Mouse (Mus musculus): ENCODE measurements around the gene Smad3.
A peak's percentile ranks its signal among the peaks of the same experiment; 100 is the strongest.

The Smad3 gene

DNA sequence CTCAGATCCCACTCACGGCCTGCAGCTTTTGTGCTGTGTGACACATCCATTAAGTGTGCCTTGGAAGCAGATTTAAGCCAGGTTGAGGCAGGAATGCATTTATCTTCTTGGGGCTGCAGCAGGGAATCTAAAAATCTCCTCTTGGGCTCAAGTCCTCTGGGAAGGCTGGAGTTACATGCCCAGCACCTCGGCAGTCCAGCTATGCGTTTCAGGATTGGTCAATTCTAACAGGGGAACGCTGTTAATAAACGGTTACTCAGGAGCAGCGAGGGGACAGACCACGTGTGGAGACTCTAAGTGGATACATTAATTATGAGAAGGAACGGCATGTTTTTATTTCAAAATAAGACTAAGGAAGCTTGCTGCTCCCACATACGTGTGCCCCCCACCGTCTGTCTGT is 14.7 kb upstream of the Smad3 start:
- no peak for DNase-seq (ENCODE audit: low spot score)

DNA sequence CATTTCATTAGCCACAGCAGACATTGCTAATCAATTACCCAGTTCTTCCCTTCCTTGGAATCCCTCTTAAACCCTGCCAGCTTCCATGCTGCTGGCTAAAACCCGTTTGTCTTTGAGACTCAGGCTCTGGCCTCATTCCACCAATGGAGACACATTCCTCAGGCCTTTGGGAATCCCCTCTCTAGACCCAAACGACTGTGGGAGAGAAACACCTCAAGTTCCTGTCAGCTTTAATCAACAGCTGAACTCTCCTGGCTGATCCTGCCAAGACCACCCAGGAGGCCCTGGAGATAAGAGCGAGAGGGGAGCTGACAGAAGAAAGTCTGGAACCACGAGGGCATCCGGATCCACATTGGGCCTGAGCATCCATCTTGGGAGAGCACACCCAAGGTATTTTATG is 13.9 kb upstream of the Smad3 start:
- no peak for DNase-seq (ENCODE audit: low spot score)

DNA sequence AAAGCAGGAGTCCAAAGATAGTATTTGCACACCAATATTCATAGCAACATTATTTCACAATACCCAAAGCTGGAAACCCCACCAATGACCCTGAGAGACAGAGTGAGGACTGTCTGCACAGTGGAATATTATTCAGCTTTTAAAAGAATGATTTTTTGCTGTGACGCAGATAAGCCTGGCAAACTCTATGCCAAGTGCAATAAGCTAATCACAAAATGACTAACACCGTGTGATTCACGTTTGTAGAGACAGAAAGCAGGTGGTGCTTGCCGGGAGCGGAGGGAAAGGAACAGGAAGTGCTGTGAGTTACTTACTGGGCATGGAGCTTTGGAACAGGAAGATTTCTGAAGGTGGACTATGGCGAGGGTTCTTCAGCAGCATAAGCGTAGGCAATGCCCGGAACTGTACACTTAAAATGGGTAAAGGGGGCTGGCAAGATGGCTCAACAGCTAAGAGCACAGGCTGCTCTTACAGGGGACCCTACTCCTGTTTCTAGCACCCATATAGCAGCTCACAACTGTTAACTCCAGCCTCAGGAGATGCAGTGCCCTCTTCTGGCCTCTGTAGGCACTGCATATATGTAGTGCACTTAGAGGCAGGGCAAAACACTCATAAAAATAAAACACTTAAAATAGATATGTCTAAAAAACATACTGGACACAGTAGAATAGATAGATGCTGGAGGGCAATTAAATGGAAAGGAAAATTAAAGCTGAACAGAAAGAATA is 3.7 kb upstream of the Smad3 start:
- DNase-seq (ENCODE audit: low spot score) = no peak

DNA sequence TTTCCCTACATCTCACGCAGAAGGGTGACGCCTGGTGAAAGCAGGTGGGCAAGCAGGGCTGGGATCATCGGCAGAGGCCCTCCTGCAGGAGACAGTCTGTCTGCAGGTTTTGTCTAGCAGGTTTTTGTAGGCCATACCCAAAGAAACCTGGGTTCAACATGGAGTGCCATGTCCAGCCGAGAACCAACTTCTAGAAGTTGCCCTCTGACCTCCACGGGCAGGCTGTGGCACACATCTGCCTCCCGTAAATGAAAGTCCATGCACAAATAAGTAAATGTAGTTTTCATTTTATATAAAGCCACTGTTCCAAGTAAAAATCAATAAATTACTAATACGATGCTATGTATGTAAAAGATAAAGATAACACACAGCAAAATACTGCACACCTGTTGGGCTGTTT is 3.0 kb upstream of the Smad3 start:
- DNase-seq (ENCODE audit: low spot score) = no peak

- DNase-seq (ENCODE audit: low spot score) = no peak
Observed at GRCm38 (mm10) chr9:63759973-63760722, 2.4 kb upstream of the Smad3 start.

DNA sequence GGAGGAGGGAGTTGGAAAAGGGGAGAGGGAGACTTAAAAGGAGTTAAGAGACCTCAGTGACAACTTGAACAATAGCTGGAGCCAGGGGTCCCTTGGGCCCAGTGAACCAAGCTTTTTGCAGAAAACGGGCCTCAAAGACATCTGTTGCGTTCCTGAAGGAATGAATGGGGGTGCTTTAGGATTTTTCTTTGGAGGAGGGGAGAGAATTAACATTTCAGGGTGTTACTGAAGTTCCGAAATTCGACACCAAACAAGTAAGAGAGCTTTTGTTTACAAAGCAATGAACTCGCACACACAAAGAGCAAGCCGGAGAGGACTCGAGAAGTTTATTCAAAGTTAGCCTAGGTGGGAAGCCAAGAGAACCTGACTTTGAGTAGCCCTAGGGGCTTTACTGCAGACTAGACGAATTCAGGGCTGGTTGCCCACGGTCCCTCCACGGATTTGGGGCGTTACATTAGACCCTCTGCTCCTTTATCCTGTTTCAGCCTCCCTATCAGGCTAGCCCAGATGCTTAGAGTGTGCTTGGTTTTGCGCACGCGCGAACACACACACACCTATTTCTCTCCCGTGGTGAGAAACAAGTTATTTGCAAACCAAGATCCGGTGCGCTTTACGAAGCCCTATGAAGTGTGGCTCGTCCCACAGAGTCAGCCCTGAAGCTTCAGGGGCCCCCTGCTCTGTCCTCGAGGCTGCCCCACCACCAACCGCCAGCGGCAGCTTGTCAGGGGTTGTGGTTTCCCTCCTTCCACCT is 1.0 kb upstream of the Smad3 start:
- peak; percentile 80 for DNase-seq (ENCODE audit: low spot score)

GRCm38 (mm10) chr9:63757462-63757772 is 377 bp downstream of the Smad3 start:
- DNase-seq (ENCODE audit: low spot score) = no peak

DNA sequence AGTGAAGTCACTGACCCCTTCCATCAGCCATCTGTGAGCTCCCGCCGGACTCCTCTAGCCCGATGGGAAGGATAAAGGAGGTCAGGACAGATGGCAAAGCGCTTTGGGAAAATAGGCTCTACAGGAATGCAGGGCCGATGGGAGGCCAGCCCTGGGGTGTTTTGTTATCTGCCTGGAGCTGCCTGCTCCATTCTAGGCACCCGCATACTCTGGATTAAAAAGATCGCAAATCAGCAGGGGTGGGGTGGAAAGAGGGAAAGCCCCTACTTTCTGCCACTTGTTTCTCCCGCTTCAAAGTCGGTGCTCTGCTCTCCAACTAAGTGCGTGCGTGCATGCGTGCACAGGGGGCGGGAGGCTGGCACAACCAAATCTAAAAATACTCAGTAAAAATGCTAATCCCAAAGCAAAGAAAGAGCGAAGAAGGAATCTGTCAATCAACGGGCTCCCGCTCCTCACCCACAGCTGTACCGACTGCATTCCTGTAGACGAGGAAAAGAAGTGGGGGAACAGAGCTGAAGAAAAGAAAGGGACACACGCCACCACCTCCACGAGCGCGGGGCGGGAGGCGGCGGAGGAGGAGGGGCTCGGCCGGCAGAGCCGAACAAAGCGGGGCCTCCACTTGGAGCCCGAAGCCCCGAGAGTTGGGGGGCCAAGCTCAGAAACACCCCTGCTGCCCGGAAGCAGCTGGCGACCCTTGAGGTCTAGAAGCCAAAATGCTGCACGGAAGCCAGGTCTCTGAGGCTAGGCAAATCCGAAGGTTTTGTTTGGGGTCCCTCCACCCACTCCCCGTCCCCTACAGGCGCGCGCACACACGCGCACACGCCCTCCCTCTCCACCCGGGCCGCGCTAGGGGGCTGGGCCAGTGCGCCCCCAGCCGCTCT is 973 bp downstream of the Smad3 start:
- no peak for DNase-seq (ENCODE audit: low spot score)

GRCm38 (mm10) chr9:63755671-63756543 is 1.9 kb downstream of the Smad3 start:
- no peak for DNase-seq (ENCODE audit: low spot score)

- no peak for DNase-seq (ENCODE audit: low spot score)
Observed at GRCm38 (mm10) chr9:63754556-63755510, 3.0 kb downstream of the Smad3 start.

- no peak for DNase-seq (ENCODE audit: low spot score)
Observed at GRCm38 (mm10) chr9:63754039-63754438, 3.8 kb downstream of the Smad3 start.

GRCm38 (mm10) chr9:63753359-63753758 is 4.4 kb downstream of the Smad3 start:
- DNase-seq (ENCODE audit: low spot score) = no peak

DNA sequence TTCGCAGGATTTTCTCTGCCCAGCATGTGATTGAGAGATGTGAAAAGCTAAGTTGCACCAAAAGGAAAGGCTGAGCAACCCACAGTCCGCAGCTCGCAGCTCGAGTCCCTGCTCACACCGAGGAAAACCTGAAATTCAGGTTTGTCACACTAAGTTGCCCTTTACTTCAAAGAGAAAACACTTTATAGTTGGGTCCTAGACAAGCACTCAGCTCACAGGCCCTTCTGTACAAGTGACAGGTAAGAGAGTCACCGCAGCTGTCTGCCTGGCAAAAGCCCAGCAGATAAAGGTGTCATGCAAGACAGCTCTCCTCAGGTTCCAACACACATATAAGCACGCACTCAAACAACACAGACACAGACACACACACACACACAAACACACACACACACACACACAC is 5.2 kb downstream of the Smad3 start:
- DNase-seq (ENCODE audit: low spot score) = no peak

DNA sequence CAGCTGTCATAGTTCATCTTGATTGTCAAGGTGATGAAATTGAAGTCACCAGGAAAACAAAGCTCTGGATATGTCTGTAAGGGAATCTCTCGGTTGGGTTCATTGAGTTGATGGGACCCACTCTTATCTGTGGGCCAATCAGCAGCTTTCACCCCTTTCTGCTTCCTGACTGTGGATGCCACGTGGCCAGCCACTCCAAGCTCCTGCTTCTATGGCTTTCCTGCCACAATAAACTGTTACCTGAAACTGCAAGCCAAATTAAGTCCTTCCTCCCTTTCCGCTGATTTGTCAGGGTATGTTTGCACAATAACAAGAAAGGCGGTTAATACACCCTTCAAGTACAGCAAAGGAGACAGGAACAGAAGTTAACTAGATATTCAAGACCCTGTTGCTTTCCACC is 6.5 kb downstream of the Smad3 start:
- no peak for DNase-seq (ENCODE audit: low spot score)

- no peak for DNase-seq (ENCODE audit: low spot score)
Observed at GRCm38 (mm10) chr9:63750360-63750974, 7.3 kb downstream of the Smad3 start.

DNA sequence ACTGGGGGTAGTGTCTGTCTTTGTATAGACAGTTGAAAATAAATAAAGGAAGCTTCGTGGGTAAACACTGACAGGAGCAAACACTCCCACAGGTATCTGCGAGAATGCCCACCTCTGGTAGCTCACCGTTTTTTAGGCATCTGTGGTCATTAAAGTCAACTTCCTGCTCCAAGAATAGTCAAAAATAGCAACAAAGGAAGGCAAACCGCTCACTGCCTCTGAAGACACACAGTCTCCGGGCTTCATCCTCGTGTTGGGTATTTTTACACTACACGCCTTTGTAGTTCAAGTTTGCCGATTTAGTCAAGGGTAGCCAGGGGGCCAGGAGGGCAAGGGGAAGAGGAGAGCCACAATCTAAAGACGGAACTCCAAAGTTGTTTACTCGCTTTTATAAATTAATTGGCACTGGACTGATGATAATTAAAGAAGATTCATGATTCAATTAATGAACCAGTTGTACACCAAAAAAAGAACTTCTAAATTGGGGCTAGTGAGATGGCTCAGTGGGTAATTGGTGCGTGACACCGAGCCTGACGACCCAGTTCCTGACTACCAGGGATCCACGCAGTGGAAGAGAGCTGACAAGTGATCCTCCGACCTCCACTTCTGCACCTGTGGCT is 8.4 kb downstream of the Smad3 start:
- no peak for DNase-seq (ENCODE audit: low spot score)

DNA sequence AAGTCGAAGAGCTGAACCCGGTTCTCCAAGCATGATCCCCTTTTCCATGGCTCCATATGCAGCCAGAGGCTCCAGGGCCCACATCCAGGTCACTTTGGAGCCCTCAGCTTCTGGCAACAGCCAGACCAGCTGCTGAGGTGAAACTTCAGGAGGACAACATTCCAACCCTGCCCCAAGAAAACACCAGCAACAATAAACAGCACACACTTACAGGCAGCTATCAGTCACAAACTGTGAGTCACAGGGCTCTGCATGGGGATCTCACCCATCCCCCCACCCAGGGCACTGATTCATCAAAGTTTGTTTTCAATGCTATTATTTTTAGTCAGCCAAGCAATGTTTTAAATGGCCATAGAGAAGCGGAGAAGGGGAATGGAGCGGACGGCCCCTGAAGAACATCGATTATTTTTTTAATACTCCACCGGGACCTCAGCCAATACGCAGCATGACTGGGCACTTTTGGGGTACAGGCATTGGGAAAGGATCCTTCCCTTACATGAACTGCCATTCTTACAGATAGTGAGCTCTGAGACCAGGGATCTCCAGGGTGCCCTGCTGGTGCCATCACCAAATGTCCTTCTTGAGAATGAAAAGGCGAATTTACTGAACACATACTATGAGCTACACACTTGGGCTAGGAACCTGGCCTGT is 10.0 kb downstream of the Smad3 start:
- DNase-seq (ENCODE audit: low spot score) = no peak

- no peak for DNase-seq (ENCODE audit: low spot score)
Observed at GRCm38 (mm10) chr9:63746980-63747379, 10.8 kb downstream of the Smad3 start.
